Mouse (Mus musculus): ENCODE results near the gene Mfap1b. TPM values are rescaled to one million over a fixed set of nuclear protein-coding genes. Genes with fewer than 3 reads are reported as not detected.
"Not testable (repeated sequence)": the region's sequence is repeated elsewhere in the genome, so short reads cannot be mapped to it uniquely, and the experiment has no call there.

Mfap1b gene
- polyA plus RNA-seq, 1 experiment from 2014 or later: 66.2 TPM

GRCm38 (mm10) chr2:121480498-121480897 is 6.6 kb upstream of the Mfap1b start:
- H3K36me3 ChIP-seq (ENCODE audit: control insufficient read depth, insufficient read depth, low read length): no peaks in the 10 kb centered on the region
- ATAC-seq (ENCODE audit: insufficient number of reproducible peaks, low FRiP score, low TSS enrichment, low read depth): no peak
- DNase-seq (ENCODE audit: low spot score): peak; percentile 30
- no peaks in the 10 kb centered on the region for H3K27me3 ChIP-seq (ENCODE audit: control insufficient read depth, insufficient read depth, low read length)
- no peak overlapping the region for H3K4me2 ChIP-seq (ENCODE audit: low read depth, severe bottlenecking)
- no peak overlapping the region for H3K4me3 ChIP-seq (ENCODE audit: low read depth, low read length)
- H3K27ac ChIP-seq (replicated peaks; ENCODE audit: low read depth, low read length): no peak overlapping the region
- H3K9me3 ChIP-seq (ENCODE audit: control insufficient read depth, low read length): no peaks in the 10 kb centered on the region
- H3K4me1 ChIP-seq (ENCODE audit: control insufficient read depth, insufficient read depth, low read length): no peaks in the 10 kb centered on the region
- 63% methylated on average over 3 of the region's 3 CpGs for WGBS
- no peak overlapping the region for H3K9ac ChIP-seq (ENCODE audit: low read length)

GRCm38 (mm10) chr2:121477491-121478266 is 3.8 kb upstream of the Mfap1b start:
- Histone ChIP-seq H3K4me1 (ENCODE audit: control insufficient read depth, insufficient read depth, low read length) (no peaks in the 10 kb centered on the region), H3K27ac (replicated peaks; ENCODE audit: low read depth, low read length) (no peak overlapping the region), H3K36me3 (ENCODE audit: control insufficient read depth, insufficient read depth, low read length) (no peaks in the 10 kb centered on the region), H3K9me3 (ENCODE audit: control insufficient read depth, low read length) (no peaks in the 10 kb centered on the region), H3K27me3 (ENCODE audit: control insufficient read depth, insufficient read depth, low read length) (no peaks in the 10 kb centered on the region), H3K4me3 (ENCODE audit: low read depth, low read length) (no peak overlapping the region), H3K4me2 (ENCODE audit: low read depth, severe bottlenecking) (no peak overlapping the region), H3K9ac (ENCODE audit: low read length) (no peak overlapping the region)
- ATAC-seq (ENCODE audit: insufficient number of reproducible peaks, low FRiP score, low TSS enrichment, low read depth) (no peak), DNase-seq (ENCODE audit: low spot score) (no peak)
- 89% methylated on average over 3 of the region's 3 CpGs for WGBS

- not testable (repeated sequence) for H3K4me2 ChIP-seq (ENCODE audit: low read depth, severe bottlenecking); ATAC-seq (ENCODE audit: insufficient number of reproducible peaks, low FRiP score, low TSS enrichment, low read depth); H3K27me3 ChIP-seq (ENCODE audit: control insufficient read depth, insufficient read depth, low read length); H3K4me3 ChIP-seq (ENCODE audit: low read depth, low read length); H3K36me3 ChIP-seq (ENCODE audit: control insufficient read depth, insufficient read depth, low read length); H3K9me3 ChIP-seq (ENCODE audit: control insufficient read depth, low read length); H3K27ac ChIP-seq (replicated peaks; ENCODE audit: low read depth, low read length); H3K9ac ChIP-seq (ENCODE audit: low read length); H3K4me1 ChIP-seq (ENCODE audit: control insufficient read depth, insufficient read depth, low read length); DNase-seq (ENCODE audit: low spot score)
- 93% methylated on average over 2 of the region's 2 CpGs for WGBS
Measured at GRCm38 (mm10) chr2:121475306-121475705, 1.4 kb upstream of the Mfap1b start.

- Histone ChIP-seq H3K9me3 (ENCODE audit: control insufficient read depth, low read length) (no peaks in the 10 kb centered on the region), H3K4me1 (ENCODE audit: control insufficient read depth, insufficient read depth, low read length) (no peaks in the 10 kb centered on the region), H3K4me3 (ENCODE audit: low read depth, low read length) (peak overlapping the region; percentile 58), H3K27ac (replicated peaks; ENCODE audit: low read depth, low read length) (no peak overlapping the region), H3K27me3 (ENCODE audit: control insufficient read depth, insufficient read depth, low read length) (no peaks in the 10 kb centered on the region), H3K9ac (ENCODE audit: low read length) (peak overlapping the region; percentile 64; the same call in 1 of the 2 replicates), H3K4me2 (ENCODE audit: low read depth, severe bottlenecking) (peak overlapping the region; percentile 54), H3K36me3 (ENCODE audit: control insufficient read depth, insufficient read depth, low read length) (no peaks in the 10 kb centered on the region)
- ATAC-seq (ENCODE audit: insufficient number of reproducible peaks, low FRiP score, low TSS enrichment, low read depth): no peak; the same call in 1 of the 2 replicates
- WGBS: 35% methylated on average over 8 of the region's 8 CpGs
- DNase-seq (ENCODE audit: low spot score): no peak
Measured at GRCm38 (mm10) chr2:121474180-121474535, 291 bp upstream of the Mfap1b start.

- H3K4me3 ChIP-seq (ENCODE audit: low read depth, low read length); H3K4me2 ChIP-seq (ENCODE audit: low read depth, severe bottlenecking); H3K36me3 ChIP-seq (ENCODE audit: control insufficient read depth, insufficient read depth, low read length); H3K27ac ChIP-seq (replicated peaks; ENCODE audit: low read depth, low read length); H3K9me3 ChIP-seq (ENCODE audit: control insufficient read depth, low read length); H3K27me3 ChIP-seq (ENCODE audit: control insufficient read depth, insufficient read depth, low read length); H3K9ac ChIP-seq (ENCODE audit: low read length); DNase-seq (ENCODE audit: low spot score); H3K4me1 ChIP-seq (ENCODE audit: control insufficient read depth, insufficient read depth, low read length); ATAC-seq (ENCODE audit: insufficient number of reproducible peaks, low FRiP score, low TSS enrichment, low read depth): not testable (repeated sequence)
- WGBS: 92% methylated on average over 3 of the region's 3 CpGs
Measured at GRCm38 (mm10) chr2:121472783-121473182, 1.1 kb downstream of the Mfap1b start.

GRCm38 (mm10) chr2:121468982-121469381 is 4.9 kb downstream of the Mfap1b start:
- ATAC-seq (ENCODE audit: insufficient number of reproducible peaks, low FRiP score, low TSS enrichment, low read depth); H3K4me2 ChIP-seq (ENCODE audit: low read depth, severe bottlenecking); DNase-seq (ENCODE audit: low spot score); H3K4me3 ChIP-seq (ENCODE audit: low read depth, low read length); H3K4me1 ChIP-seq (ENCODE audit: control insufficient read depth, insufficient read depth, low read length); H3K9me3 ChIP-seq (ENCODE audit: control insufficient read depth, low read length); H3K36me3 ChIP-seq (ENCODE audit: control insufficient read depth, insufficient read depth, low read length); H3K9ac ChIP-seq (ENCODE audit: low read length); H3K27me3 ChIP-seq (ENCODE audit: control insufficient read depth, insufficient read depth, low read length); H3K27ac ChIP-seq (replicated peaks; ENCODE audit: low read depth, low read length): not testable (repeated sequence)
- WGBS: 91% methylated on average over 2 of the region's 6 CpGs

GRCm38 (mm10) chr2:121460071-121460470 is 13.8 kb downstream of the Mfap1b start:
- Histone ChIP-seq H3K27me3 (ENCODE audit: control insufficient read depth, insufficient read depth, low read length) (no peaks in the 10 kb centered on the region), H3K27ac (replicated peaks; ENCODE audit: low read depth, low read length) (no peak overlapping the region), H3K4me2 (ENCODE audit: low read depth, severe bottlenecking) (no peak overlapping the region), H3K4me3 (ENCODE audit: low read depth, low read length) (no peak overlapping the region), H3K9me3 (ENCODE audit: control insufficient read depth, low read length) (no peaks in the 10 kb centered on the region), H3K36me3 (ENCODE audit: control insufficient read depth, insufficient read depth, low read length) (no peaks in the 10 kb centered on the region; the same call in 1 of the 2 replicates), H3K4me1 (ENCODE audit: control insufficient read depth, insufficient read depth, low read length) (peaks cover 3% of the 10 kb centered on the region; the same call in 1 of the 2 replicates), H3K9ac (ENCODE audit: low read length) (no peak overlapping the region)
- no peak for ATAC-seq (ENCODE audit: insufficient number of reproducible peaks, low FRiP score, low TSS enrichment, low read depth)
- 82% methylated on average over 2 of the region's 2 CpGs for WGBS
- no peak for DNase-seq (ENCODE audit: low spot score)

- ATAC-seq (ENCODE audit: insufficient number of reproducible peaks, low FRiP score, low TSS enrichment, low read depth): peak; percentile 84
- Histone ChIP-seq H3K36me3 (ENCODE audit: control insufficient read depth, insufficient read depth, low read length) (peaks cover 7% of the 10 kb centered on the region; the same call in 1 of the 2 replicates), H3K4me1 (ENCODE audit: control insufficient read depth, insufficient read depth, low read length) (peaks cover 3% of the 10 kb centered on the region; the same call in 1 of the 2 replicates), H3K4me2 (ENCODE audit: low read depth, severe bottlenecking) (peak within 1 kb of the TSS; percentile 65), H3K9me3 (ENCODE audit: control insufficient read depth, low read length) (no peaks in the 10 kb centered on the region), H3K27me3 (ENCODE audit: control insufficient read depth, insufficient read depth, low read length) (no peaks in the 10 kb centered on the region), H3K4me3 (ENCODE audit: low read depth, low read length) (peak within 1 kb of the TSS; percentile 73), H3K9ac (ENCODE audit: low read length) (peak within 1 kb of the TSS; percentile 77), H3K27ac (replicated peaks; ENCODE audit: low read depth, low read length) (0 out of 2 replicates have a peak within 1 kb of the TSS, but pooled peaks have one; percentile 6)
- WGBS: 4% methylated on average over 41 of the region's 41 CpGs
- DNase-seq (ENCODE audit: low spot score): peak; percentile 89
Measured at GRCm38 (mm10) chr2:121456692-121457642, 16.9 kb downstream of the Mfap1b start, which contains the start of gene Serinc4. Serinc4 (minus strand) TSS chr2:121456781.
